Mouse (Mus musculus) stomach, embryonic 16.5 days (tissue): ENCODE data around the gene Gm4778. TPM values are rescaled to one million over a fixed set of nuclear protein-coding genes. Genes with fewer than 3 reads are reported as not detected.
"Not testable (repeated sequence)": the region's sequence is repeated elsewhere in the genome, so short reads cannot be mapped to it uniquely, and the experiment has no call there.

ENCODE experiments used
- ATAC-seq: fragments of 200-750 bp; cut with Nextera tagmentation; 2 replicates; pipeline ENCODE4 v1.8.0; 2017; ENCODE audit warnings: moderate number of reproducible peaks, moderate TSS enrichment; ENCODE audit not compliant: insufficient read depth, low FRiP score
- H3K27ac ChIP-seq: fragments of 300-500 bp; sonication (generic); 2 replicates; pipeline ENCODE4 v1.5.1; 2014; ENCODE audit warnings: low read length
- H3K27me3 ChIP-seq: fragments of 300-500 bp; sonication (generic); 2 replicates; pipeline ENCODE4 v1.6.1; 2014; ENCODE audit warnings: low read length, control low read depth, mixed read lengths; ENCODE audit not compliant: control insufficient read depth, insufficient read depth
- H3K36me3 ChIP-seq: fragments of 300-500 bp; sonication (generic); 2 replicates; pipeline ENCODE4 v1.6.1; 2014; ENCODE audit warnings: low read length; ENCODE audit not compliant: control insufficient read depth, insufficient read depth
- H3K4me1 ChIP-seq: fragments of 300-500 bp; sonication (generic); 2 replicates; pipeline ENCODE4 v1.6.1; 2014; ENCODE audit warnings: low read length, control low read depth, mixed read lengths; ENCODE audit not compliant: control insufficient read depth, insufficient read depth
- H3K4me2 ChIP-seq: fragments of 300-500 bp; sonication (generic); 2 replicates; pipeline ENCODE4 v1.6.1; 2014; ENCODE audit warnings: low read depth, low read length, mixed read lengths
- H3K4me3 ChIP-seq: fragments of 300-500 bp; sonication (generic); replicated peaks from 2 replicates; pipeline ENCODE4 v1.5.1; 2014; ENCODE audit warnings: mild to moderate bottlenecking, low read length
- H3K9ac ChIP-seq: fragments of 300-500 bp; sonication (generic); 2 replicates; pipeline ENCODE4 v1.6.1; 2014; ENCODE audit warnings: low read length
- H3K9me3 ChIP-seq: fragments of 300-500 bp; sonication (generic); replicated peaks from 2 replicates; pipeline ENCODE4 v1.6.1; 2016; ENCODE audit warnings: low read length, control low read depth; ENCODE audit not compliant: control insufficient read depth
- WGBS: fragments of 180-500 bp; shearing (Covaris S2); extraction: QIAGEN DNeasy Blood & Tissue Kit; methylation state at CpG from one replicate; pipeline ENCODE4 v1.1.7; 2014; 5-methylcytosine and 5-hydroxymethylcytosine counted together
- polyA plus RNA-seq: library from polyadenylated mRNA; unstranded; fragments of >200 nt; fragmentation: Nextera tagmentation; extraction: Ambion mirVana; gene quantifications from 2 replicates; pipeline ENCODE4 v1.2.1, GENCODE M21; 2015

Gene Gm4778
- polyA plus RNA-seq = not detected in 2 replicates

- H3K27me3 ChIP-seq, H3K9me3 ChIP-seq, H3K4me2 ChIP-seq, H3K4me3 ChIP-seq, H3K4me1 ChIP-seq, ATAC-seq, H3K9ac ChIP-seq, H3K27ac ChIP-seq, H3K36me3 ChIP-seq: not testable (repeated sequence)
- 71% methylated on average over 1 of the region's 1 CpGs for WGBS
Observed at GRCm38 (mm10) chr3:94263736-94264135, at the start of gene Gm4778. Gene Gm4778, plus strand, starts transcription at chr3:94264036.

- Histone ChIP-seq H3K36me3 (no peaks in the 10 kb centered on the region), H3K9ac (no peak overlapping the region), H3K27me3 (no peaks in the 10 kb centered on the region), H3K4me2 (no peak overlapping the region), H3K4me3 (no peak overlapping the region), H3K27ac (no peak overlapping the region), H3K4me1 (no peaks in the 10 kb centered on the region), H3K9me3 (no peaks in the 10 kb centered on the region)
- 42% methylated on average over 6 of the region's 6 CpGs for WGBS
- no peak for ATAC-seq
Observed at GRCm38 (mm10) chr3:94260598-94260997, 3.2 kb upstream of the Gm4778 start.

GRCm38 (mm10) chr3:94275991-94276390, 12.2 kb downstream of the Gm4778 start:
- Histone ChIP-seq H3K4me2 (no peak overlapping the region), H3K9me3 (no peaks in the 10 kb centered on the region), H3K27me3 (no peaks in the 10 kb centered on the region), H3K36me3 (no peaks in the 10 kb centered on the region), H3K4me1 (no peaks in the 10 kb centered on the region), H3K27ac (no peak overlapping the region), H3K9ac (no peak overlapping the region), H3K4me3 (no peak overlapping the region)
- WGBS = 81% methylated on average over 11 of the region's 11 CpGs
- ATAC-seq = no peak

- no peaks in the 10 kb centered on the region for H3K27me3 ChIP-seq
- no peak overlapping the region for H3K4me3 ChIP-seq
- WGBS = 78% methylated on average over 1 of the region's 1 CpGs
- H3K9me3 ChIP-seq = no peaks in the 10 kb centered on the region
- ATAC-seq = no peak
- H3K4me1 ChIP-seq = no peaks in the 10 kb centered on the region
- H3K9ac ChIP-seq = no peak overlapping the region
- no peaks in the 10 kb centered on the region for H3K36me3 ChIP-seq
- no peak overlapping the region for H3K4me2 ChIP-seq
- no peak overlapping the region for H3K27ac ChIP-seq
Observed at GRCm38 (mm10) chr3:94305457-94305856, 41.6 kb downstream of the Gm4778 start.

- Histone ChIP-seq H3K4me2 (no peak overlapping the region), H3K27ac (no peak overlapping the region), H3K27me3 (no peaks in the 10 kb centered on the region), H3K4me1 (peaks cover 6% of the 10 kb centered on the region; the same call in 1 of the 2 replicates), H3K4me3 (no peak overlapping the region), H3K9me3 (no peaks in the 10 kb centered on the region), H3K9ac (no peak overlapping the region), H3K36me3 (no peaks in the 10 kb centered on the region)
- ATAC-seq = no peak
Observed at GRCm38 (mm10) chr3:94306975-94307374, 43.1 kb downstream of the Gm4778 start.

- Histone ChIP-seq H3K4me1 (peaks cover 6% of the 10 kb centered on the region; the same call in 1 of the 2 replicates), H3K9ac (peak within 1 kb of the TSS; percentile 80), H3K9me3 (no peaks in the 10 kb centered on the region), H3K27ac (peak within 1 kb of the TSS; percentile 91), H3K27me3 (no peaks in the 10 kb centered on the region), H3K4me2 (peak within 1 kb of the TSS; percentile 71), H3K4me3 (peak within 1 kb of the TSS; percentile 62), H3K36me3 (no peaks in the 10 kb centered on the region)
- WGBS = 2% methylated on average over 47 of the region's 47 CpGs
- ATAC-seq = peak; percentile 99
Observed at GRCm38 (mm10) chr3:94309633-94310363, 46.0 kb downstream of the Gm4778 start, which contains the start of gene Them4. Gene Them4, plus strand, starts transcription at chr3:94310089.

- H3K27ac ChIP-seq = peak overlapping the region; percentile 91
- H3K4me2 ChIP-seq = peak overlapping the region; percentile 71
- no peaks in the 10 kb centered on the region for H3K9me3 ChIP-seq
- no peaks in the 10 kb centered on the region for H3K27me3 ChIP-seq
- no peak for ATAC-seq
- peak overlapping the region; percentile 62 for H3K4me3 ChIP-seq
- H3K4me1 ChIP-seq = peaks cover 6% of the 10 kb centered on the region; the same call in 1 of the 2 replicates
- peak overlapping the region; percentile 80 for H3K9ac ChIP-seq
- 39% methylated on average over 7 of the region's 7 CpGs for WGBS
- no peaks in the 10 kb centered on the region for H3K36me3 ChIP-seq
Observed at GRCm38 (mm10) chr3:94310491-94310890, 46.7 kb downstream of the Gm4778 start.

- WGBS = 62% methylated on average over 6 of the region's 6 CpGs
- no peak for ATAC-seq
- Histone ChIP-seq H3K4me2 (peak overlapping the region; percentile 71), H3K36me3 (no peaks in the 10 kb centered on the region), H3K4me3 (peak overlapping the region; percentile 62), H3K27ac (no peak overlapping the region), H3K4me1 (peaks cover 6% of the 10 kb centered on the region; the same call in 1 of the 2 replicates), H3K27me3 (no peaks in the 10 kb centered on the region), H3K9ac (0 out of 2 replicates have a peak overlapping the region, but pooled peaks have one; percentile 80), H3K9me3 (no peaks in the 10 kb centered on the region)
Observed at GRCm38 (mm10) chr3:94310911-94311310, 47.1 kb downstream of the Gm4778 start.

GRCm38 (mm10) chr3:94311376-94311775, 47.5 kb downstream of the Gm4778 start:
- 76% methylated on average over 4 of the region's 4 CpGs for whole genome bisulfite sequencing
- Histone ChIP-seq H3K4me1 (peaks cover 6% of the 10 kb centered on the region; the same call in 1 of the 2 replicates), H3K27me3 (no peaks in the 10 kb centered on the region), H3K4me2 (peak overlapping the region; percentile 71; the same call in 1 of the 2 replicates), H3K4me3 (no peak overlapping the region), H3K27ac (no peak overlapping the region), H3K36me3 (no peaks in the 10 kb centered on the region), H3K9me3 (no peaks in the 10 kb centered on the region), H3K9ac (no peak overlapping the region)
- ATAC-seq = no peak
